Mouse (Mus musculus) thymus, adult 2 months (tissue): ENCODE measurements at regions not wholly inside any gene's neighbourhood (a gene's known extent, or its start where the extent isn't known, plus 50 kb on each side); places are given as distances from the start of the nearest gene placed in this dataset.

Experiments used
- CTCF ChIP-seq: fragments of 200-500 bp; IDR thresholded peaks from 2 replicates; pipeline ENCODE4 v1.5.1; 2012; ENCODE audit warnings: mild to moderate bottlenecking, control low read depth, low read length, moderate library complexity, borderline replicate concordance; ENCODE audit not compliant: control insufficient read depth, poor library complexity, insufficient read depth; ENCODE audit errors: extremely low read depth
- POLR2A ChIP-seq: fragments of 200-500 bp; IDR thresholded peaks from 2 replicates; pipeline ENCODE4 v1.6.1; 2012; ENCODE audit warnings: mild to moderate bottlenecking, low read length, control low read depth, moderate library complexity; ENCODE audit not compliant: control insufficient read depth, poor library complexity, insufficient read depth; ENCODE audit errors: extremely low read depth

- TF ChIP-seq CTCF (no peak), POLR2A (no peak)
Observed at GRCm38 (mm10) chr4:124223646-124224500, 306.1 kb upstream of the 4930535I16Rik start.
